Mouse (Mus musculus) cerebellum, postnatal 4 days (tissue): Measurements from ENCODE around the gene Gm9913.
A peak's percentile ranks its signal among the peaks of the same experiment; 100 is the strongest.

ENCODE experiments used
- DNase-seq, 2 experiments: peaks; one replicate each; pipeline ENCODE4 v3.0.0; 2022; ENCODE audit warnings: low spot score in 2 of 2, mixed read lengths in 1 of 2

Gene Gm9913

DNA sequence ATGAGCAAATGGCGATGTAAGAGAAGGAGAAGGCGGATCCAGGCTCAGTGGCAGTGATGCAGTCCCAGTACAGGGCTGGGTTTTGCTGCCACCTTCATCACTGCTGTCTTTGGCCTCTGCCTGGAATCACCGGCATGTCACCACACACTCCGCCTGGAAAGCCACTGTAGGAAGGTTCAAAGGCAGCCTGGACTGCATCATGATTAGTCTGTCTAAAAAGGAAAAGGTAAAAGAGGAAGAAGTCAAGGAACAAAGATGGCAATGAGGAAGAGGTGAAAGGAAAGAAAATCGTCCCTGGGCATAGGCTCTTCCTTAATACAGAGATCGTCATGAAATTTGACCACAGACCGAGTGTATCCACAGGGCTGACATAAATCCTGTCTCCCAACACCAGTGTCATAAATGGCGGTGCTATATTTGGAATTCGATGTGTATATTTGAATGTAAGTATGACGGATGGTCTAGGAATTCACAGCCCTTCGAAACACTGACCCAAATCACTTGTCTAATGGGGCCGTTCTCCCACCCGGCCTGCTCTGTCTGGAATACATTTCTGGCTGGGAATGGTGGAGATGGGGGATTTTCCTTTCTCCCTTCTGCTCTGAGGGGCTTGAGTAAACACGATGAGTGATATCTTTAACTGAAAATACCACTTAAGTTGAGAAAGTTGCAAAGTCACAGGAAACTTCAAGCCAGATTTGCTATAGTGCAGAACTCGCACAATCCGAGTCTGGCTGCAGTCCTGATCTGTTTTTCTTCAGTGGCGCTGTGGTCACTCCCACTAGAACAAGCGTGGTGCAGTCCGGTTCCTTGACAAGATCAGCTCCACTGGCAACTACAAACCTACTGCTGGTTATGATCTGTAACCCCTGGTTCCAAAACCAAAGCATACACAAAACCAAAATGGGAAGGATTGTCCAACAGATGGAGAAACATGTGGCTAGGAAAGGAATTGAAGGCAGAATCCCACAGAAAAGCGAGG is 9.8 kb upstream of the Gm9913 start:
- DNase-seq: no peak

DNA sequence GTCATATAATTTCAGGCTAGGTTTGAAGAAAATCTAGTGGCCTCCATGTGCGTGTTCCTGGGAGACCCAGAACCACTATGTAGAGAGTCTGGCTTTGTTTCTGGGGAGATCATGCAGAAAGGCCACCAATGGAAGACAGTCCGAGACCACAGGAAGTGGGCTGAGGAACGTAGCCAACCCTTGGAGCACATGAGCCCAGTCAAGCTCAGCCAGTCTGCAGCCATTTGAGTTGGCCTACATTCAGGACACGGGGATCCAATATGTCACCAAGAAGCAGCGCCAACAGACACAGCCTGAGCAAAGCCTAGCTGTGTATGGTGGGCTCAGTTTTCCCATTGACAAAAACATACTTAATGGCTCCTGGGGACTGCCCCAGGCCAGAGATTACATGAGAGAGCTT is 8.2 kb upstream of the Gm9913 start:
- peak in 1 of 2 experiments; percentile 42 for DNase-seq

DNA sequence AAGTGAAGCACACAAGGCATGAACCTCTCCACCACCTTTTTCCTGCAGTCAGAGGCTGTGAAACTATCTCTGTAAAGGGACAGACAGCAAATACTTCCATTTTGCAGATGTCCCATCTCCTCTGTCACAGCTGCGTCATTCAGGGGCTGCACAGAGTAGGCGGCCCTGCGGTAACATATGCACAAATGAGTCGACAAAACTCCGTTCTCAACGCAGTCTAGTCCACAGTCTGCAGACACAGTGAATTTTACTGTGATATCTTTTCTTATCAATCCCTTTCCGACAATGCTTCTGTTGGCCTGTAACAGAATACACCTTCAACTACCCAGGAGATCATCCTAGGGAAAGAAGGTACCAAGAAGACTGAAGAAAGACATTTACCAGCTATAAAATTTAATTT is 6.7 kb upstream of the Gm9913 start:
- DNase-seq: no peak

DNA sequence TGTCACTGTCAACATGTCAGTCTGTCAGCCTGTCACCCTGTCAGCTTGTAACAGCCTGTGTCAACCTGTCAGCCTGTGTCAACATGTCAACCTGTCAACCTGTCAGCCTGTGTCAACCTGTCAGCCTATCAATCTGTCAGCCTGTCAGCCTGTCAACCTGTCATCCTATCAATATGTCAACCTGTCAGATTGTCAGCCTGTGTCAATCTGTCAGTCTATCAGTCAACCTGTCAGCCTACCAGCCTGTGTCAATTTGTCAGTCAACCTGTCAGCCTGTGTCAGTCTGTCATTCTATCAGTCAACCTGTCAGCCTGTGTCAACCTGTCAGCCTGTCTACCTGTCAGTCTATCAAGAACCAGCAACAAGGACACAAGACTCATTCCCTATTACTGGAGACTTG is 3.4 kb upstream of the Gm9913 start:
- no peak for DNase-seq

DNA sequence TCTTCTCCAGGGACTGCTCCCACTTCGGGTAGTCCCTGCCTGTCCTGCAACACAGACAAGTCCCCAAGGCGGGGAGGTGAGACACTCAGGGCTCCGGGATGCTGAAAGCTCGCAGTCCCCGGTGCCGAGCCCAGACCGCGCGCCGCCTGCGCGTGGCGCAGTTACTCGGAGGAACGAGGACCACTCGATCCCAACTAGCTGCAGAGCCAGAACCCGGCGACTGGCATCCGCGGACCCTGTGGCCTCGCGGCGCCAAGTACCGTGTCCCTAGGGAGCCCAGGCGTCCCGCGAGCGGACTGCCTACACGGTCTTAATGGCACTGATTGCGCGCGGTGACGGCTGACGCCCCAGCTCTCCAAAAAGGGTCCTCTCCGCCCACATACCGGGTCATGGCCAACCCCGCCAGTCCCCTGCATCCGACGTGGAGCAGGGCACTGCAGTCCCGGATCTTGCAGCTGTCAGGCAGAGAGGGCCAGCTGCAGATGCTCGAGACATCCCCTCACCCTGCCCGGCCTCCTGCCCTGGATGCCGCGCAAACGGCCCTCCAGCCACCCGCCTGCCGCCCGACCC is 942 bp downstream of the Gm9913 start:
- DNase-seq: peak; percentile 31 to 59

DNA sequence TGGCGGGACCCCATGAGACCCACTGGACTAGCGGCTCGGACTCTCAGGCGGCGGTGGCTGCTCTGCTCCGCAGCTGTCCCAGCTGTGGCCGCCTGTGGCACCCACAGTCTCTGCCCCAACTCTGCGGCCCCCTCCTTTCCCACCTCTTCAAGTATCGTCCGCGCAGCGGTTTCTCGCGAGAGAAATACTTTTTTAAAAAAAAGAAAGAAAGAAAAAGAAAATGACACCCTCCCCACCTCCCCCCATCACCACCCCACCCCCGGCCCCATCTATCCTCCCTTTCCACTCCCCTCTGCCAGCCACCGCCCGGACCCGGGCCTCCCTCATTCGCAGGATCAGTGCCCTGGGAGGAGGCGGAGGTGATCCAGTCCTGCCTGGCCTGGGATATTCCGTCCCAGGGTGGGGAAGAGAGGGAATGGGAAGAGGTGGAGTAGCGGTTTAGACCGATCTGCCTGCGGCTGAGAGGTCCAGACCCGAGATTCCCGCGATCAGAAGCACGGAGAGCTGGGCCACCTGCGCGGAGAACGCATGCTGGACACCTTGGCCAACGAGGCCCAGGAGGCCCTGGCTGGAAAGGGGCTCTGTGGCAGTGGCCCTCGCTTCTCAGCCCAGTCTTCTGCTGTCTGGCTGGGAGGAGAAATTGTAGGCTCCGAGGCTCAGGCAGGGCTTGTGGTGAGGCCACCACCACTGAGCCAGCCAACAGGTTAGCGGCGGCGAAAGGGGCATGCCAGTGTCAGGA is 1.6 kb downstream of the Gm9913 start:
- DNase-seq: peak; percentile 34 to 57

DNA sequence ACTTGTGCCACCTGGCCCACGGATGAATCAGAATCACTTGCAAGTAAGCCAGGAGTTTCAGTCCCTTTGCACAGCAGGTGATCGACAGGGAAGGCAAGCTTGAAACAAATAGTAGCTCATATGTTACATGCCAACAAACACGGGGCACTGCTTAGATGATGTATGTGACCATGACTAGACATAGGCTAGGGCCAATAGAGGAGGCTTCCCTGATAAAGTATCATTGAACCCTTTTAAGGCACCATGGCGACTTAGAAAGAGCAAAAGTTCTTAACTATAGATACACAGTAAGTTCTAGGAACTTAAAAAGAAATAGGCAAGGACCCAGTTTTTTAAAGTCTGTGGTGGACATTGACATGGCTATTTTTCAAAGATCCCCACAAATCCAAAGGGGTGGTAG is 3.0 kb downstream of the Gm9913 start, which contains the start of gene Fbn1:
Fbn1 (minus strand) TSS at position 101 of the 400 bp plus-strand sequence.
- DNase-seq: no peak

DNA sequence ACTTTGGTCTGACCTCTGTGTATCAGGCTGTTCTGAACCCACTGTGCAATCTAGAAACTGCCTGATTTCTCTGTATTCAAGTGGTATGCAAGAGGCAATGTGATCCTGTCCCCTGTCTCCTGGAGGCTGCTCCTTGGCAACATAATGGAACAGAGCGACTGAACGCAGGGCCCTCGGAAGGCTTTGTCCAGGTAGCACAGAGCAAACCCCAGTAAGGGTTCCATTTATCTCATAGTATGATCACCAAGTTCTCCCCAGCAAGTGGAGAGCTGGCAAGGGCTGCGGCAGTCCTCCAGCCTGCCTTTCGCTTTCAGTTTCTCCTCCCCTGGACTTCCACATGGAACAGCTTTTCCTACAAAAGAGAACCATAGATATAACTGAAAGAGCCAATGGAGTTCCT is 3.5 kb downstream of the Gm9913 start:
- DNase-seq: no peak

DNA sequence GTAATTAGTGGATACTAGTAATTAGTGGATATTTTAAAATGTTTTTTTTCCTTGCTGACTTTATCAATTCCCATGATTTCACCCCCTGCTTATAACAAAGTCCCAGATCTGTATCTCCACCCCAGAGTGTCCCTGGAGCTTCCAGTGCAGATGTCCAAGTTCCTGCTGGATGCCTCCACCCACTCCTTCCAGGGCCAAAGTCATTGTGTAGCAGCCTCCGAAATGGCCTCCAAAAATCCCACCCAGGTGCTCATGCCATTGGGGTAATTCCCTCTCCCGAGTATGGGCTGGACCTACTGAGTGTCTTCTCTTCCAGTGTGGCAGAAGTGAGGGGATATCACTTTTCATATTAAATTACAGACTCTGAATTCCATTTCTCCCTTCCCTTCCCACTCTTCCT is 5.9 kb downstream of the Gm9913 start:
- DNase-seq: no peak

DNA sequence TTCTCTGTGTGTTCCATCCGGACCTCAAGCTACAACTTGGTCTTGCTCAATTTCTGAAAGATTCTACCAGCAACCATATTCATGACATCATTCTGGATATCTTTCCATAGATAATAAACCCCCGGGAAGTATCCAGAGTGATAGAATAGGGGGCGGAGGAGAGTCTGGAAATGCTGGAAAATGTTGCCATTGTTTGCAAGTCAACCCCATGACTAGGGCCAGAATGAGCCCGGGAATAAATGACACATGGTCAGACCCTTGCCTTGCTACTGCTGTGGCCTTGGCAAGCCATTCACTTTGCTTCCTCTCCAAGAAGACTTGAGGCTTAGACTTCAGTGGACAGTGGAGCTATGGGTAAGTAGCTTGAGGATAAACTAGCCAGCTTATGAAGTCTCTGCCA is 7.0 kb downstream of the Gm9913 start:
- DNase-seq: no peak

DNA sequence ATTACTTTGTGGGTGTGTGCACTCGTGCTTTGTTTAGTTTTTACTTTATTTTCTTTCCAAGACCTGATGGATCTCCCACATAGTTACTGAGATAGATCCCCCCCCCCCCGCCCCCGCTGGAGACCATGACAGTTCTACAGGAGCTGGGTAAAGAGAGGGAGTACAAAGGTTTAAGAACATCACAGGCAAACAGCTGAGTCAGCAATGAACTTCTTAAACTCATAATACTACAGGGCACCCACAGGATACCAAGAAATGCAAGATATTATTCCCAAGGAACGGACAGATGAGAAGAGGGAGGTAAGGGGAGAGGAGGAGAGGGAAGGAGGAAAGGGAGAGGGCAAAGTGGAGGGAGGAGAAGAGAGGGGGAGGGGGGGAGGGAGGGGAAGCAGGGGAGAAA is 7.7 kb downstream of the Gm9913 start:
- DNase-seq: no peak

DNA sequence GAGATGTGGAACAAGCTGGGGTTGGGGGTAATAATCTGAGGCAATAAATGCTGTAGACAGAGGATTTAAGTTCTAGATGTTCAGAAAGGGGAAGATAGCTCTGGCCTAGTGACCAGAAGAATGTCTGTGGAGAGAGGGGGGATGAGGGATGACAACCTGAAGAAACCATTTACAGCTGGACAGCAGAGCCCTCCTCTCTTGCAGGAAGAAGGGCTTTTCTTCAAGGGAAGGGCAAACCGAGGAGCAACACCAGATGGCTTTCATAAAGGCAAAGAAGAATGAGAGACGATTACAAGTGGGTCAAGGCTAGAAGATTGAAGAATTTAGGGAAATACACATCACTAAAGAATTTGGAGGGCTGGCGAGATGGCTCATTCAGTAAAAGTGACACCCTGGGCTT is 9.5 kb downstream of the Gm9913 start:
- no peak for DNase-seq

DNA sequence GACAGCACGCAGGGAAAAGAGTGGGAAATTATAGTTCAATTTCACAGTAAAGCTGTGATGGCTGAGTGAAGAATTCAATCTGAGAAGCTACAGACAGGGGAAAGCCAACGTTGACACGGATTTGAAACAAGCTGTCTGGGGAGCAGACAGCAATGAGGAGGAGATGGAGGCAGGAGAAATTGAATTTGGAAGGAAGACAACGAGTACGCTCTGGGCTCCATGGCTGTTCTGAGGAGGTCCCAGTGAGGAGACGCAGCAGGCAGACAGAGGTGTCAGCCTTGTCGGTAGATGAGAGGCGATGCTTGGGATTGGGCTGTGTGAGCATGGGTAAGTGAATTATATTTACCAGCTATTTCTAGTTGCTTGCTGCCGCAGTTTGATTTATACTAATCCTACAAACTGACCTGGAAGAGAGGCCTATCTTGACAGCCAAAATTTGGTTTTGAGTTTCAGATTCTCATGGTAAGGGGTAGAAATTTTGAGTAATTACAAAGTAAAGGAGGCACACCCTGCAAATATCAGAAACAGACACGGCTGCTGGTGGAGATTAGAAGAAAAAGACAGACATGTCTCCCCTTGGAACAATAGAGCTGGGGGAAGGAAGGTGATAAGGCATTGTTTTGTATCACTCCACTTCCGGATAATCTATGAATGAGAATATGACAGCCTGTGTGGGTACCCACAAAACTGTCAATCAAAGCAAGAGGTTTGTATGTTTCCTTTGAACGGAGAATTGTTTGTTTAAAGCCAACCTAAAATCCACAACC is 10.6 kb downstream of the Gm9913 start:
- DNase-seq: no peak

DNA sequence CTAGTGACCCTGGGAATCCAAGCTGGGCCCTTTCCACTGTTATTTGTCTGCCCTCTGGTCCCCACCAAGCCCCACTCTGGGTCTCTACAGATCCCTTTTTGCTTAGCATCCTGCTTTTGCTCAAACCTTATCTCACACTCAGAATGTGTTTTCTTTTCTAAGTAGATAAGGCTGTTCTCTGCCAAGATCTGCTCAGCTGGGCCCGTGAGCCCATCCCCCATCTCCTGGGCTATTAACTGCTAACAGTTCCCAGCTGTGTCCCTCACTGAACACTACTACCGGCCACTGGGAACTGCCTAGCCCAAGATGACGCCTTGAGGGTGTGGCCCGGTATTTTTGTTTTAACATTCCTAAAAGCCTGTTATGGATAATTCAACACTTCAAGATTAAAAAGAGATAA is 11.7 kb downstream of the Gm9913 start:
- DNase-seq: no peak

DNA sequence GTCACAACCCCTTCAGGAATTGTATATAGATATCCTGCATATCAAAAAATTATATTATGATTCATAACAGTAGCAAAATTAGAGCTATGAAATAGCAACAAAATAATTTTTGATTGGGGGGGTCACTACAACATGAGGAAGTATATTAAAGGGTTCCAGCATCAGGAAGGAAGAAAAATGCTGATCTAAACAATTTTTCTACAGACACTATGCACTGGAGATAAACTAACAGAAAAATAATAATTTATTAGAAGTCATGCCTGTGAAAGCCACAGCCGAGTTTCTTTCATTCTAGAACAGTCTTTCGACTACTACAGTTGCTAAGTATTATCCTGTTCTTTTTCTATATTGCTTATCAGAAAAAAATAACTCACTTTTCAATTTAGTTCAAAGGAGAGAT is 20.6 kb downstream of the Gm9913 start:
- DNase-seq: no peak

DNA sequence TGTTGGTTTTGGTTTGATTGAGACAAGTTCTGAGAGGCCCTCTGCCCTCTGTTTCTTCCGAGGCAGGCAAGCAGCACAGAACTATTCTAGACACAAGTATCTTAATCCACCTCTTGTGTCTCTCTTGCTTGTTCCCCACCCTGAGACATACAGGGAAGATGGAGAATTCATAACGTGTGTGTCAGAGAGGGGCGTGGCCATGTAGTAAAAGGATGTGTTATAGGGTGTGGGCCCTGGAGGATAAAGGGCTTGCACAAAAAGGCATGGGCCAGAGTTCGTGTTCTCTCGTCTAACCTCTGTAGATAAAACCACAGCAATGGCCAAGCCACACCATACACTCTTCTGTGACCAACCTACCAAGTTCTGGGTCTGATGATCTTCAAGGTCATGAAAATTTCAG is 21.7 kb downstream of the Gm9913 start:
- no peak for DNase-seq

DNA sequence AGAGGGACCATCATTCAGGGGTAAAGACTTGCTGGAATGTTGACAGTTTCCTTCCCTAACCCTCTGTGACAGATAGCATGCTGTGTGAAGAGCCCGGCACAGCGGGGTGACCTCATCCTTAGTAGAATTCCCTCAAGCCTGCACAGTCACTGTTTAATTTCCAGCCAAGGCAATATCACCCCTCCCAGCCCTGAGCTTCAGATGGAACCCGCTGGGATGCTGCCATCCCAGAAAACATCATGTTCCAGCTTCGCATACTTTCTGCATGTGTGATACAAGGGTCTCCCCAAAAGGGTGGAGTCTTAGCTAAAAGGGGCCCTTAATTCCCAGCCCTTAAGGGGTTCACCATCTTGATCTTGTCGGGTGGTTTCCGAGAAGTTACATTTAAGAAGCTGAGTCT is 25.8 kb downstream of the Gm9913 start:
- DNase-seq: no peak

DNA sequence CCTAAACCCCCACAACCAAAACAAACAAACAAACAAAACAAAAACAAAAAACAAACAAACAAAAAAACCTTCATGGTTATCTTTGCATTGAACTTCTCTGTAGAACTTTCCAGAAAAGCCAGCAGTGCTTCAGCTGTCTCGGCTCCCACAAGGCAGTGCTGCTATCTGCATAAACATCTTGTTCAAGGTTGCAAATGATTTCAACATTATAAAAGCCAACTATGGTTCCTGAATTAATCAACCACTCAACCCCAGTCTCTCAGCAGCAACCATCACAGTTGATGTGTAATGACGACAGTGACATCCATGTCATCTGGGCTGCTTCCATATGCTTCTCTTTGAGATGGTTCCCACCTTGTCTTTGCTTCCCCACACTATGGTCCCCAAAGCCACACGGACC is 34.8 kb downstream of the Gm9913 start:
- no peak for DNase-seq

DNA sequence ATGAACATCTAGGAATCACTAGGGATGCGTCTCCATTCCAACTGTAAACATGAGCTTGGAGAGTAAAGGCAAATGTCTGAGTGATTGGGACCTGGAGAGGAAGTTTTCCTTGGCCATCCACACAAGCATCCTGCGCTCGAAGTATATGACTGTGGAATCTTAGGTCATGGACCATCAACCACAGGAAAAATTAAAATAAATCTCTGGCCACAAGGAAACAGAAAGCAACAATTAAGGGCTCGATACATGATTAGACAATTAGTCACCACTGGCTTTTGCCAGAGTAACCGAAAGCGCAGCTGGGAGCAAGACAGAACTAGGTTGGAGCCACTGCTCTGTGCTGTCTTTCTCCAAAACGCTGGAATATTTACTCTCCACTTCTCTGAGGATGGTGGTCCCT is 35.7 kb downstream of the Gm9913 start:
- no peak for DNase-seq

DNA sequence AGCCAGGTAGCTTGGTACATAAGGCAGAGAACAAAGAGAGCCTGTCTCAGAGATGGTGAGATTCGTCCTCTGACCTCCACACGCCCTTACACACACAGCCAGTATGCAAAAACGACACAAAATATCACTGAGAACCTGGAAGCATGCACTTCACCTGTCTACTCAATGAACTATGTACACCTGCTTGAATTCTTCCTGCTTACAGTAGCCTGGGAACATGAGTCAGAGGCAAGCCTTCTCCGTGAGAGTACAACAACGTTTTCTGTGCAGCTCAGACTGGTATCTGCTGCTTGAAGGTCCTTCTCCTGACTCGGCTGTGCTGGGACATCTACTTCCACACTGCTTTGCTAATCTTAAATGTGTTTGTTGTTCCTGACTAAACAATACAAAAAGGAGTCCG is 36.6 kb downstream of the Gm9913 start:
- no peak for DNase-seq

DNA sequence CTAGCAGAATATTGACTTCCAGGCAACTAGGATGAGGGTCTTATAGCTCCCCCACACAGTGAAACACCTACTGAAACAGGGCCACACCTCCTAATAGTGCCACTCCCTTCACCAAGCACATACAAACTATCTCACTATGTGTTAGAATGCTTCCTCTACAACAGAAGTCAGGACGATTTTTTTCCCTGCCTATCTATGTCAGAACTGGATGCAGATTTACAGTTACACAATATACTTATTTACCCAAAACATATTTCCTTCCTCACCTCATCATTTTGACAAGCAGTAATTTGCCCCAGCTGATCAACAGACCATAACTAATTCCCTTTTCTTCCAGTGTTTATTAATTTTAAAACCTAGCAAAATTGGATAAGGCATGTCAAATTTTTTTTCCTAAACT is 38.8 kb downstream of the Gm9913 start:
- DNase-seq: no peak

DNA sequence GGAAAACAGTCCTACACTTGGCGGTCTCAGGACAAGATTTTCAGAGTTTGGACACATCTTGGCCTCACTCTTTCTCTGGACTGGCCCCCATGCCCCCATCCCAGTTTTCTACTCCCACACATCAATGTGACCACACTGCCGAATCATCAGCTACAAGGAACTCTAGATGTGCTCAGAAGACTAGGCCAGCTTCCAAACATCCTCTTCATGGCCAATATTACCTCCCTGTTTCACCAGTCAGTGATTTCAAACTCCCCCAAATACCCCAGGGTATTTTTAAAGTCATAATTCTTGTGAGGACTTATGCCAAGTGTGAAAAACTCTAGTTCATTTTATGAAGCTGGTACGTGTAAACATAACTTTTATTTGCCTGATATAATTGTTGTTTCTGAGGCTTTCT is 40.1 kb downstream of the Gm9913 start:
- DNase-seq: no peak
